Mouse (Mus musculus): ENCODE results near the gene Gm20662. TPM values are rescaled to one million over a fixed set of nuclear protein-coding genes. Genes with fewer than 3 reads are reported as not detected.
"Not testable (repeated sequence)": the region's sequence is repeated elsewhere in the genome, so short reads cannot be mapped to it uniquely, and the experiment has no call there.

Gene Gm20662
- total RNA-seq, 2 experiments from 2014 or later = not detected

GRCm38 (mm10) chr9:108001922-108002770, 6.0 kb downstream of the Gm20662 start, which contains the start of gene Ip6k1:
Ip6k1 (plus strand) TSS chr9:108002501.
- ATAC-seq (replicated peaks; ENCODE audit: low FRiP score, poor library complexity, severe bottlenecking) = peak; percentile 97

DNA sequence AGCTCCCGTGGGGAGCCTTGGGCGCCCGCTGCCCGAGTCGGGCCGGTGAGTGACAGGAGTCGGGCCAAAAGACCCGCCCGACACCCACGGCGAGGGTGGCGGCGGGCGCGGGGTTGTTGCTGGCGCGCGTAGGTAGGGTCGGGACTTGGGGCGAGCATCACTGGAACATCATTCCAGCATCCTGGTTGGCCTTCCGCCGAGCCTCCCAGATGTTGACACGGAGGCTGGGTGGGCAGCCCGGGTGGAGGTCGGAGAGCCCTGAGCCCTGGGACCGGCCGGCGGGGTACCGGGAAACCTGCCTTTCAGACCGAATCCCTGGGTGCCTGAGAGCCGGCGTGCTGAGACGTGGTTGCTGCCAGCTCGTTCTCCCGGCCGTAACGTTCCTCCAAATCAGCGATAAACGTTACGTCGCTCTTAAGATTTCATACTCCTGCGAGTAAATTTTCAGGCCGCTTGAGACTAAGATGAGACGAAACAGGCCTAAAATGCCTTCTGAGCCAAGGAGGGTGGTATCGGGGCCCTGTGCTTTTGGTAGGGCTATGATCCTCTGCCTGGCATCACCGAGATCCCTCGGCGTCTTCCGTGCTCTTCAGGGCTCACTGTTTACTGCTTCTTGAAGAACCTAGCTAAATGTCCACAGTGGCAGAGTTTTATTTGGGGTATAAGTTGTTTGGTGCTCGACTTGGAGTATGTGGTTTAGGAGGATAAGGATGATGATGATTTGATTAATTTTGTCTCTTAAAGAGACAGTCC, 6.8 kb downstream of the Gm20662 start:
- peak; percentile 18; the same call in 1 of the 2 replicates for ATAC-seq (replicated peaks; ENCODE audit: low FRiP score, poor library complexity, severe bottlenecking)

GRCm38 (mm10) chr9:108003531-108003890, 7.4 kb downstream of the Gm20662 start:
- ATAC-seq (replicated peaks; ENCODE audit: low FRiP score, poor library complexity, severe bottlenecking) = peak; percentile 21

- ATAC-seq (replicated peaks; ENCODE audit: low FRiP score, poor library complexity, severe bottlenecking) = no peak
Observed at GRCm38 (mm10) chr9:108008041-108008440, 11.9 kb downstream of the Gm20662 start.

DNA sequence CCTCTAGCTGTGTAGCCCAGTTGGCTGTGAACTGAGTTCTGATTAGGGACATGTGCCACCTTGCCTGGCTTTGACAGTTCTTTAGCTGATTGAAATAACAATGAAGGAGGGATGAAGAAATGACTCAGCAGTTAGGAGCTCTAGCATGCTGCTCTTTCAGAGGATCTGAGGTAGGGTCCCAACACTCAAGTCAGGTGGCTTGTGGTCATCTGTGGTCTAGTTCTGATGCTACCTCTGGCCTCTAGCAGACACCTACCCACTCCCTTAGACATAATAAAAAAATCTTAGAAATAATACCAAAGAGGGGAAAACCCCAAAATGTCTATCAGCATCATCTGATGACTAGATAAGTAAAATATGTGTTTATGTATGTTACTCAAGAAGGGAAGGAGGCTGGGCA, 14.2 kb downstream of the Gm20662 start:
- no peak for ATAC-seq (replicated peaks; ENCODE audit: low FRiP score, poor library complexity, severe bottlenecking)

DNA sequence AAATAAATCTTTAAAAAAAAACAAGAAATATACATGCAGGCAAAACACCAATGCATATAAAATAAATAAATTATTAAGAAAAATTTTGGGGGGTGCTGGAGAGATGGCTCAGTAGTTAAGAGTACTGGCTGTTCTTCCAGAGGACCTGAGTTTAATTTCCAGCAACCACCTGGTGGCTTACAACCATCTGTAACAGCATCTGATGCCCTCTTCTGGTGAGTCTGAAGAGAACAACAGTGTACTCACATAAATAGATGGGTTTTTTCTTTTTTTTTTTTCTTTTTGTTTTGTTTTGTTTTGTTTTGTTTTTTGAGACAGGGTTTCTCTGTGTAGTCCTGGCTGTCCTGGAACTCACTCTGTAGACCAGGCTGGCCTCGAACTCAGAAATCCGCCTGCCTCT, 17.4 kb downstream of the Gm20662 start:
- ATAC-seq (replicated peaks; ENCODE audit: low FRiP score, poor library complexity, severe bottlenecking) = not testable (repeated sequence)

- ATAC-seq (replicated peaks; ENCODE audit: low FRiP score, poor library complexity, severe bottlenecking) = no peak
Observed at GRCm38 (mm10) chr9:108017127-108017526, 21.0 kb downstream of the Gm20662 start.

DNA sequence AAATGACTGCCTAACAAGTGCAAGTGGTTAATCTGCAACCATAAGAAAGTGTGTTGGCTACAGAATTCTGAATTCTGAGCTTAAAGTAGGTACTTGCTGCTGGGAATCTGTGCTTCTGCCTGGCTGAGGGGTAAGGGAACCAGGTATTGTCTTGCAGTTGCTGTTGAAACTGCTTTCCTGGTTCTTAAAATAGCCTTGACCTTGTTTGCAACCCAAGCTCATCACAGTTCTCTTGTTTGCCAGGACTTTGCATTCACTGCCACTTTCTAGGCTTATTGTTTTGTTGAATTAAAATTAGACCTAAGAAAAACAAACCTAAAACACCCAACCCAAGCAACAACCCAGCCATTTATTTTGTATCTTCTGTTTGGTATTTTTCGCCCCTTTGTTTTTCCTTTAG, 24.6 kb downstream of the Gm20662 start:
- ATAC-seq (replicated peaks; ENCODE audit: low FRiP score, poor library complexity, severe bottlenecking) = no peak

DNA sequence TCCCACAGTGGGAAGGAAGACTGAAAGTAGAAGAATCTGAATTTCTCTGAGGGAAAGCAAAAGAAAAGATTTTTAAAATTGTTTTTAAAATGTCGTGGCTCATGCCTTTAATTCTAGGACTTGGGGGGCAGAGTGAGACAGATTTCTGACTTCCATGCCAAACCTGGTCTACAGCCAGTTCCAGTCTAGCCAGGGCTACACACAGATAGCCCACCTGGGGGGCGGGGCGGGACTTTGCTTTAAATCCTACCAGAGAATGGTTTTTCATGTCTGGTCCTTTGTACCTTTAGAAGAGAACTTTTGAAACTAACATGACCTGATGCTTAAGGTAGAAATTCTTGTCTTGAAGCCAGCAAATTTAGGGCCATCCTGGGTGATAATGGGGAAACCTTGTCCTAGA, 27.1 kb downstream of the Gm20662 start:
- ATAC-seq (replicated peaks; ENCODE audit: low FRiP score, poor library complexity, severe bottlenecking) = no peak

DNA sequence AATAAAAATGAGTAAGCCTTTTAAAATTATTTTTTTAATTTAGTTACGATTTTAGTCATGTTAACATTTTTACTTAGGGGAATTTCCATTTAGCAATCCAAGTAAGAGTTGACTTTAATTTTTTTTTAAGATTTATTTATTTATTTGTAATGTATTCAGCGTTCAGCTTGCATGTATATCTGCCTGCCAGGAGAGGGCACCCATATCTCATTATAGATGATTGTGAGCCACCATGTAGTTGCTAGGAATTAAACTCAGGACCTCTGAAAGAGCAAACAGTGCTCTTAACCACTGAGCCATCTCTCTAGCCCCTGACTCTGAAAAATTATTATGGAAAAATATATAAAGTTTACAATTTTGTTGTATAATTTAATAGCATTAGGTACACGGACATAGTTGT, 30.4 kb downstream of the Gm20662 start:
- ATAC-seq (replicated peaks; ENCODE audit: low FRiP score, poor library complexity, severe bottlenecking) = no peak

DNA sequence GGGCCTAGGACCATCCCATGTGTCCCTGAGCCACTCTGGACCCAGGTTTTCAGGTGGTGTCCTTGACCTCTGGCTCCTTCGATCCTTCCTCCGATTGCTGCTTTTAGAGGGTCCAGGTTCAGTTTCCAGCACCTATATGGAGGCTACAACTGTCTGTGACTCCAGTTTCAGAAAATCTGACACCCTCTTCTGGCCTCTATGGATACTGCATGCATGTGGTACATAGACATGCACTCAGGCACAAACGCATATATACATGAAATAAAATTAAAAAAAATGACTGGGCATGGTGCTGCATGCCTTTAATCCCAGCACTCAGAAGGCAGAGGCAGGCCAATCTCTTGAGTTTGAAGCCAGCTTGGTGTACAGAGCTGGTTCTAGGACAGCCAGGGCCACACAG, 31.7 kb downstream of the Gm20662 start:
- ATAC-seq (replicated peaks; ENCODE audit: low FRiP score, poor library complexity, severe bottlenecking) = no peak

GRCm38 (mm10) chr9:108032126-108032525, 36.0 kb downstream of the Gm20662 start:
- ATAC-seq (replicated peaks; ENCODE audit: low FRiP score, poor library complexity, severe bottlenecking) = no peak

DNA sequence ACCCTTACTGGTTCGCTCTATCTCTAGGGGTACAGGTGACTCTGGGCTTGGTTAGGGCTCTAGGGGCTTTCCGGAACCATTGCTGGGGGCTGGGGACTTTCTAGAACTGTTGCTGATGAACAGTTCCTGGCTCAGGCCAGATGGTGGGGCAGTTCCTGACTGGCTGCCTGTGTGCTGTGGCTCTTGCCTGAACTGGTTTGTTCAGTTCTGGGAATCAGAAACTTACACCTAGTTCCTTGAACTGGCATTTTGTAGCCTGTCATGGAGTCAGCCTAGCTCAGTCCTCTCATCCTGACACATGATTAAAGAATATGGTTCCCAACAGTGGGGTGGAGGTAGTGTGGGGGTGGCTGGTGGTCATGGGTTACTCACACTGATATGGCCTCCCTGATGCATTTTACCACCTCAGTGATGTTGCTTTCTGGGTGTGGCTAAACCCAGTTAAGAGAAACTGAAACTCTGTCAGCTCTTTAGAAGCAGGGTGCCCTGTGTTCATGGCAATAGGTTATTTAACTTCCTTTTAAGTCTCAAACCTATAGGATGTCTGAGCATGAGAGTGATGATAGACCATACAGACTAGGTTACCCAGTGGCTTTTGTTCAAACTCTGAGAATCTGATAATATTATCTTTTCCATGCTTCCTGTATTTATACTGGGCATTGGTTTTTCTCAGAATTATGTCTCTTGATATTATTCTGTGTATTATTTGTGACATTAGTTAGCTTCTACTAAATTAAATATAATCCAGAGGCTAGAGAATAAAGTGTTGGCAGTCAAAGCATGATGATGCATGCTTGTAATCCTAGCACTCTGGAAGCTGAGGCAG, 39.4 kb downstream of the Gm20662 start:
- ATAC-seq (replicated peaks; ENCODE audit: low FRiP score, poor library complexity, severe bottlenecking) = no peak

GRCm38 (mm10) chr9:108044751-108045492, 48.8 kb downstream of the Gm20662 start:
- no peak for ATAC-seq (replicated peaks; ENCODE audit: low FRiP score, poor library complexity, severe bottlenecking)

DNA sequence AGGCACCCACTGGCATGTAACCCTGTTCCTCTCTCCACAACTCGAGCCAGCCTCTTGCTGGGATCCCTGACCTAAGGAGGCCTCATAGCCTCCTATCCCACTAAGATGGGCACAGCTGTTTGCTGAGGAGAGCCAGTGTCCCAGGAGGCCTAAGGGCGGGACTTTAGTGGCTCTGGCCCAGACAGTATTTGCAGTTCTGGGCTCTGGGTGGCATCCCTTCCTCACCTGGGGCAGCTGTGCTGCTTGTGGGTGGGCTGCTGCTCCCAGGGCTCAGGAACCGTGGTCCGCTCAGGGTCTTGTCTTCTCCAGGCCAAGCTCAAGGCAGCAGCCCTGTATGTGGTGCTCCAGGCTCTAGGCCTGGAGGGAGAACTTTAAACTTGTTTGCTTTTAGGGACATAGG, 50.4 kb downstream of the Gm20662 start:
- no peak for ATAC-seq (replicated peaks; ENCODE audit: low FRiP score, poor library complexity, severe bottlenecking)

DNA sequence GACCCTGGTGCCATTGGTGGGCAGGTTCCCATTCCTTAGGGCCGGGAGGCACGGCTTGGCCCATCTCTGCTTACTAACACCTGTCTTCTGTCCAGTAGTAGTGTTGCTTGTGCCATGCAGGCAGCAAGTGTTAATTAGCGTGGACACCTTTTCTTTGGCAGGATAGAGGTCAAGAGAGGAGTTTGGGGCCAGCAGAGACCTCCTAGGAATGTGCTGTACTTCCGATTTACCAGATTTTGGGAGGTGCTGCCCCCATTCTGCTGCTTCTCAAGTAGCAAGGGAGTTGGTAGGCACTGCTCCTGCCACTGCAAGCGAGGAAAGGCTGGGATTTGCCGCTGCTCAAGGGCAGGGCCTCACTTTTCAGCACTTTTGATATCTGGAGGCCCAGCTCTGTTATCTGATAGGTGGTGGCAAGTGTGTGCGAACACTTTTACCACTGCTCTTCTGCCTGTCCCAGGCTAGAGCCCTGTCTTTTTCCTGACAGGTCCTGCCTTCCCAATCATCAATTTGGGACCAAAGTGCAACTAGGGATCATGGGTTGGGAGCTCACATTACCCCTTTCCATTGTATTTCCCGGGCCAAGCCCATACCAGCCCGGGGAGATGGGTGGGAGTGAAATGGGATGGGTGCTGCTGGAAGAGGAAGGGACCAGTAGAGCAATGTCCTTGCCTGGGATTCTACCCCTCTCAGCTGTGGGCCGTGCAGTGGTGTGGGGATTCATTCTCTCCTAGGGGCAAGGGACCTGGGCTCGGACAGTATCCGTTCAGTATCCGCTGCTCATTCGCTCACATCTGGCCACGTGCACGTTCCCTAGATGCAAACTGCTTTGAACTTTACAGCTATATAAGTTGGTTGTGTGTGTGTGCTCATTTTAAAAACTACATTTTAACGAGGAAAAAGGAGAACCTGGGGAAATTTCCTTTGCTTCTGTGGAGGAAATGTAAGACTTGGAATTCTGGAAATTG, 51.7 kb downstream of the Gm20662 start:
- ATAC-seq (replicated peaks; ENCODE audit: low FRiP score, poor library complexity, severe bottlenecking) = no peak

- ATAC-seq (replicated peaks; ENCODE audit: low FRiP score, poor library complexity, severe bottlenecking) = no peak
Observed at GRCm38 (mm10) chr9:108048566-108048955, 52.4 kb downstream of the Gm20662 start.

DNA sequence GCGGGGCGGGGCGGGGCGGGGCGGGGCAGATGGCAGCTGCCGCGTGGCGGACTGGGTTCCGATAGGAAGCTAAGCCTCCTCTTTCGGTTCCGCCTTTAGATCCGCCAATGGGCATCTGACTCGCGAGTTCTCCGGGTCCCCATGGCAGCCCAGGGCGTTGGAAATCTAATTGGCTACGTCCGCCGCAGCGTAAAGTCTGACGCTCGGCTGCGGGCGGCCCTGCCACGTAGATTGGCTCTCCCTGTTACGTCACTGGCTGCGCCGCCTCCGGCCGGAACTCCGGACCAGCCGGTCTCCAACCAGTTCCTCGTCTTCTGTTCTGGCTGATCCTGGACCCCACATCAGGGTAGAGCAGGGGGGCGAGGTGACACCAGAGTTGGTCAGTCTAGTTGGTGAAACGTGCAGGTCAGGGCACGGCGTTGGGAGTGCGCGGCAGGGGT, 52.9 kb downstream of the Gm20662 start, which contains the start of gene Gmppb:
Gene Gmppb (plus strand): TSS at position 227 of the 440 bp plus-strand sequence.
- ATAC-seq (replicated peaks; ENCODE audit: low FRiP score, poor library complexity, severe bottlenecking) = peak; percentile 75
